Mouse (Mus musculus) thymus, adult 2 months (tissue): ENCODE results near the gene Ica1l.

Experiments
- CTCF ChIP-seq: fragments of 200-500 bp; IDR thresholded peaks from 2 replicates; pipeline ENCODE4 v1.5.1; 2012; ENCODE audit warnings: mild to moderate bottlenecking, control low read depth, low read length, moderate library complexity, borderline replicate concordance; ENCODE audit not compliant: control insufficient read depth, poor library complexity, insufficient read depth; ENCODE audit errors: extremely low read depth
- POLR2A ChIP-seq: fragments of 200-500 bp; IDR thresholded peaks from 2 replicates; pipeline ENCODE4 v1.6.1; 2012; ENCODE audit warnings: mild to moderate bottlenecking, low read length, control low read depth, moderate library complexity; ENCODE audit not compliant: control insufficient read depth, poor library complexity, insufficient read depth; ENCODE audit errors: extremely low read depth

DNA sequence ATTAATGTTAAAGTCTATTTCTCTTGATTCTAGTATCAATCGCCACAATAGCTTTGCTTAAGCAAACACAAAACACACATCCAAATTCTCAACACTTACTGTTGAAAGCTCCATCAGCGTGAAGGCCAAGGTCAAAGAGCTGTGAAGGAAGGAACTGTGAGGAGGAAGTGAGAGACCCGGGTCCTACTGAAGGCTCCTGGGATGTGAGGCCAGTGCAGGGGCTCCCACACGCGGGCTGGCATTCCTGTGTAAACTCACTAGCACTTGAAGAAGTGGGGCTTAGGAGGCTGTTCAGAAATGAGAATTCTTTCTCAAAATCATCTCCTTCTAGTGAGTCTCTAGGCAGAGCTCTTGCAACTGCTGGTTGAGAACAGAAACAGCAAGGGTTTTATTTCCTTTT lies 45.6 kb downstream of the Ica1l start:
- TF ChIP-seq CTCF (no peak), POLR2A (no peak)
